Mouse (Mus musculus) neural tube, embryonic 11.5 days (tissue): ENCODE measurements around the gene Hist2h3c2. TPM values are rescaled to one million over a fixed set of nuclear protein-coding genes. Genes with fewer than 3 reads are reported as not detected.

ENCODE experiments used
- ATAC-seq: fragments of 200-750 bp; cut with Nextera tagmentation; 2 replicates; pipeline ENCODE4 v1.8.0; 2017; ENCODE audit warnings: moderate number of reproducible peaks, mild to moderate bottlenecking, moderate TSS enrichment, moderate library complexity; ENCODE audit not compliant: insufficient read depth, low FRiP score, low TSS enrichment
- DNase-seq: peaks from one replicate; pipeline ENCODE4 v3.0.0-alpha.2; 2015; ENCODE audit warnings: low spot score
- H3K27ac ChIP-seq: fragments of 300-500 bp; sonication (generic); 2 replicates; pipeline ENCODE4 v1.5.1; 2014; ENCODE audit warnings: low read depth, mild to moderate bottlenecking, low read length
- H3K27me3 ChIP-seq: fragments of 300-500 bp; sonication (generic); 2 replicates; pipeline ENCODE4 v1.6.1; 2014; ENCODE audit warnings: mild to moderate bottlenecking, low read length, mixed read lengths; ENCODE audit not compliant: control insufficient read depth, insufficient read depth
- H3K36me3 ChIP-seq: fragments of 300-500 bp; sonication (generic); 2 replicates; pipeline ENCODE4 v1.6.1; 2014; ENCODE audit warnings: mild to moderate bottlenecking, low read length, moderate library complexity, mixed read lengths; ENCODE audit not compliant: control insufficient read depth, insufficient read depth
- H3K4me1 ChIP-seq: fragments of 300-500 bp; sonication (generic); 2 replicates; pipeline ENCODE4 v1.6.1; 2014; ENCODE audit warnings: low read length, mixed read lengths; ENCODE audit not compliant: control insufficient read depth, insufficient read depth
- H3K4me2 ChIP-seq: fragments of 300-500 bp; sonication (generic); 2 replicates; pipeline ENCODE4 v1.6.1; 2014; ENCODE audit warnings: low read depth, mild to moderate bottlenecking, moderate library complexity
- H3K4me3 ChIP-seq: fragments of 300-500 bp; sonication (generic); 2 replicates; pipeline ENCODE4 v1.5.1; 2014; ENCODE audit warnings: low read depth, low read length
- H3K9ac ChIP-seq: fragments of 300-500 bp; sonication (generic); 2 replicates; pipeline ENCODE4 v1.6.1; 2014; ENCODE audit warnings: mild to moderate bottlenecking, low read length
- H3K9me3 ChIP-seq: fragments of 300-500 bp; sonication (generic); 2 replicates; pipeline ENCODE4 v1.6.1; 2016; ENCODE audit warnings: low read length; ENCODE audit not compliant: control insufficient read depth
- WGBS: fragments of 180-500 bp; shearing (Covaris S2); extraction: QIAGEN DNeasy Blood & Tissue Kit; methylation state at CpG from one replicate; pipeline ENCODE4 v1.1.7; 2014; 5-methylcytosine and 5-hydroxymethylcytosine counted together
- polyA plus RNA-seq: library from polyadenylated mRNA; unstranded; fragments of >200 nt; fragmentation: Nextera tagmentation; extraction: Ambion mirVana; gene quantifications from 2 replicates; pipeline ENCODE4 v1.2.1, GENCODE M21; 2014

Hist2h3c2 gene
- polyA plus RNA-seq, 1 experiment from 2014 or later: 6.7 TPM

DNA sequence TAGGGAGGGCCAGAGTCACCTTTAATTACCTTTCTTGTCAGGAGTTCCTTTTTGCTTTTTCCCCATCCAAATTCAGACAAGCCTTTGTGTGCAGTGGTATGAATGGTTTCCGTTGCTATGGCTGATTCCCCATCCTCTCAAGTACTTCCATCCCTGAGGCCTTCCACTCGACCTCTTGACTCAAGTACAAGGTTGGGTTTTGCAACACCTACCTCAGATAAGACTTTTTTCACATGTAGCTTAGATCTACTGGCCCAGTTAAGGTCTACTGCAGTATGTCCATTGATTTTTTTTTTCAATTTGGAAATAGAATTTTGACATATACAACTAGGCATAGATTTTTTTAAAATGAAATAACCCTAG lies 7.2 kb downstream of the Hist2h3c2 start:
- H3K4me1 ChIP-seq: no peaks in the 10 kb centered on the region
- 76% methylated on average over 2 of the region's 2 CpGs for WGBS

DNA sequence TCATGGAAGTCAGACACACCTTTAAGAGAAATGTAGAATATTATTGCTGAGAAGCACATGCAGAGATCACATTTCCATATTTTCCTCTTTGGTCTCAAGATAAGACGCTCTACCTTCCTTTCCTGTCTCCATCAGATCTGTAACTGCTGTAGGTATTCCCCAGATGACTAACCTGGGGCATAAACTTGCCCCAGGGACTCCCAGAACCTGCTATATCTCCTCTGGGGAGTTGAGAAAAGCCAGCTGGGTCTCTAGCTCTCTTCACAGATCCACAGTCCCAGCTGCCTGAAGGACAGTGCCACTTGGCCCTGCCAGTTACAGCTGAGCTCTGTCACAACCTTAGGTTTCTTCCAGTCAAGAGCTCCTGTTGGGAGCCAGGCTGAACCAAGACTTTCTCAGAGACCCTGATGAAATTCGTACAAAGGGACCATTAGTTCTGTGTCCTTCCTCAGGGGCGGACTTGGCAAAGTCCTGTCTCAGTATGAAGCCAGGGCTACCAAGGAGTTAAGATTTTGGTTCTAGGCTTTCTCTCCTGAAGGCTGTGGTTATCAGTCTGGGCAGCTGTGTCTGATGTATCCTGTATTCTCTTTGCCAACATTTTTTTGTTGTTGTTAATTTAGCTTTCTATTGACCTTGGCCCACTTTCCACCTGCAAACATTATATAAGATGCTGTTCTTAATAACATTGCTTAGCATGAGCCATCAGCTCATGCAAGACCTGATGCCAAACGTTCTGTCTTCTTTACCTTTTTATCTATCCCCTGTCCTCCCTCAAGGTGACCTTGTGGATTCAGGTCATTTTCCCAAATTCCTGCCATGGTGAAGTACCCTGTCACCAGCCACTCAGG lies 7.8 kb downstream of the Hist2h3c2 start:
- ATAC-seq: no peak

More for the DNA sequence above, 7.2 kb downstream of the Hist2h3c2 start:
- DNase-seq: no peak
- Histone ChIP-seq H3K4me2 (no peak overlapping the region), H3K36me3 (no peaks in the 10 kb centered on the region), H3K9ac (no peak overlapping the region), H3K27me3 (no peaks in the 10 kb centered on the region), H3K4me3 (no peak overlapping the region), H3K27ac (no peak overlapping the region), H3K9me3 (no peaks in the 10 kb centered on the region)
- no peak for ATAC-seq

DNA sequence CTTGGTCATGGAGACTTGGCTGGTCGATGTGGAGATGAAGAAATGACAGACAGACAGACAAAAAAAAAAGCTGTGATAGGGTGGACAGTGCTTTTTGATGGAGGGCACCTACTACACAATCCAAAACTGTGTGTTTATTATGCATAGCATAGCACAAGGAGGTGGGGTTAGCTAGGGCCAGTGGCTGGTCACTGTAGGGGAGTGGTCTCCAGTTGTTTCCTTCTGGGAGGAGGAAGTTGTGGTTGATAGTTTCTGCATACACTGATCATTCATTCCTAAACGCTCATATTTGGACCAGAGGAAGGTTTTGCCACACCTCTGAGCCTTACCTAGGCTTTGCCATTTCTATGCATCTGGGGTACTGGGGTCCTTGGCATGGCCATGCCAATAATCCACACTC lies 8.5 kb downstream of the Hist2h3c2 start:
- Histone ChIP-seq H3K4me1 (no peaks in the 10 kb centered on the region), H3K9ac (no peak overlapping the region), H3K27ac (no peak overlapping the region), H3K36me3 (no peaks in the 10 kb centered on the region), H3K4me3 (no peak overlapping the region), H3K9me3 (no peaks in the 10 kb centered on the region), H3K4me2 (no peak overlapping the region), H3K27me3 (no peaks in the 10 kb centered on the region)
- WGBS: 80% methylated on average over 2 of the region's 2 CpGs
- ATAC-seq (no peak), DNase-seq (no peak)

More for the DNA sequence above, 7.8 kb downstream of the Hist2h3c2 start:
- Histone ChIP-seq H3K4me2 (no peak overlapping the region), H3K27me3 (no peaks in the 10 kb centered on the region), H3K9me3 (no peaks in the 10 kb centered on the region), H3K27ac (no peak overlapping the region), H3K4me3 (no peak overlapping the region), H3K9ac (no peak overlapping the region), H3K4me1 (no peaks in the 10 kb centered on the region), H3K36me3 (no peaks in the 10 kb centered on the region)
- 77% methylated on average over 4 of the region's 4 CpGs for WGBS
- no peak for DNase-seq

DNA sequence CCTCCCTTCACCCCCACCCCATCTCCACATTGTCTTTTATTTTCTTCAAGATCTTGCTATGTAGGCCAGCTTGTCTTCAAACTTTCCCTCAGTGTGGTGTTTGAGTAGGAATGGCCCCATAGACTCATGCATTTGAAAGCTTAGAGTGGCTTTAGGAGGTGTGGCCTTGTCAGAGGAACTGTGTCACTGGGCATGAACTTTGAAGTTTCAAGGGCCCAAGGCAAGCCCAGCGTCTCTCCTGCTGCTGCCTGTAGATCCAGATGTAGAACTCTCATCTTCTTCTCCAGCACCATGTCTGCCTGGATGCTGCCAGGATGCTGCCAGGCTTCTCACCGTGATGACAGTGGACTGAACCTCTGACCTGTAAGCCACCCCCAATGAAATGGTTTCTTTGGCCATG lies 10.1 kb downstream of the Hist2h3c2 start:
- H3K27ac ChIP-seq: no peak overlapping the region
- no peak overlapping the region for H3K9ac ChIP-seq
- WGBS: 77% methylated on average over 2 of the region's 2 CpGs
- no peaks in the 10 kb centered on the region for H3K36me3 ChIP-seq
- H3K27me3 ChIP-seq: no peaks in the 10 kb centered on the region
- no peak overlapping the region for H3K4me3 ChIP-seq
- H3K4me2 ChIP-seq: no peak overlapping the region
- H3K4me1 ChIP-seq: no peaks in the 10 kb centered on the region
- no peaks in the 10 kb centered on the region for H3K9me3 ChIP-seq
- ATAC-seq (no peak), DNase-seq (no peak)

DNA sequence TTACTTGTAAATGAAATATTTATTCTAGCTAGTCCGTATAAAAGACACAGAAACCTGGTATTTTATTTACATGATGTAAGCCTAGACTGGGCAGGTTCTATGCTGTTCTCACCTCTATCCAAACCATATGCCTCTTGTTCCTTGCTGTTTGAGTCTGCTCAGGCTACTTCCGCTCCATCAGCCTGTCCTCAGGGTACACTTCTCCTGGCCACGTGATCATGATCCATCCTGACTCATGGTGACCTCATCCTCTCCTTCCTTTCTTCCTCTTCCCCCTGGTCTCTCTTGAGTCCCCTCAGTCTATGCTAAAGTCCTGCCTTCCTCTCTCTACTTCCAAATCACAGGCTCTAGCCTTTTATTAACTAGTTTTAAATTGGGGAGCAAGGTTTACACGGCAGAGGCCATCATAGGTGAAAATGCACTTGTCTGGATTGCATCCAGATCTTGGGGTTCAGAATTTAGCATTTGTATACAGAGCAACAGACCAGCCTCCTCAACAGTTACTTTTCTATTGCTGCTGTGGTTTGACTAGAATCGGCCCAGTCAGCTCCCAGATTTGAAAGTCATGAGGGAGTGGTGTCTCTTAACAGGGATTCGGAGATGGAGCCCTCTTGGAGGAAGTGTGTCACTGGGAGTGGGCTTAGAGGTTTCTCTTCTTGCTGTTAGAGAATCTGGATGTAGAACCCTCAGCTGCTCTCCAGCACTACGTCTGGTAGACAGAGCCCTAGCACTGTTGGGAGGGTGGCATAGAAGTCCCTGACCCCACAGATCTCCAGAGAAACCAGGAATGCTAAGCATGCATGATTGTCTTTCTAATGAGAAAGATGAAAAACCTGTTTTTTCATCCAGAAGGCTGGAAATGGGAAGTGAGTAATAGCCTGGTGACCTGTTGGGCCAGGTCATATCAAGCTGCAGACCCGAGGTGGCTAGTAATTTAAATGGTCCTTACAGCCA lies 12.0 kb downstream of the Hist2h3c2 start:
- Histone ChIP-seq H3K9ac (no peak overlapping the region), H3K27me3 (no peaks in the 10 kb centered on the region), H3K4me2 (no peak overlapping the region), H3K36me3 (no peaks in the 10 kb centered on the region), H3K27ac (no peak overlapping the region), H3K4me3 (no peak overlapping the region), H3K4me1 (peaks cover 11% of the 10 kb centered on the region), H3K9me3 (no peaks in the 10 kb centered on the region)
- ATAC-seq (no peak), DNase-seq (no peak)
- 74% methylated on average over 8 of the region's 8 CpGs for WGBS

DNA sequence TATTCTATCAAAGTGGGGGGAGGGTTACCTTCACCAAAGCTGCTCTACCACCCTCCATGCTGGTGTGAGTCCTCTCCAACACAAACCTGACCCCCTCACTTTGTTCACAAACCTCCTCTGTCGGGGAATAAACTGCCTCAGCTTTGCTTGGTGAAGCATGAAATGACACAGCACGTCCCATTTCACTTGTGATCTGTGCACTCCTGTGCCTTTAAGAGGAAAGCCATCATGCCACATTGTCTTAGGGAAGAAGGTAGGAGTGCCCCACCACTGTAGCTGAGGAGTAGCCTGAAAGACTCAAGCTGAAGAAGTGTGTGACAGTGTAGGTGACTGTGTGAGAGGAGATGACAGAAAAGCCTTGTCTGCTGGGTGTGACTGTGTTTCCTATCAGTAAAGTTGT lies 13.5 kb downstream of the Hist2h3c2 start:
- Histone ChIP-seq H3K4me1 (peaks cover 18% of the 10 kb centered on the region), H3K27ac (no peak overlapping the region), H3K4me3 (no peak overlapping the region; the same call in 1 of the 2 replicates), H3K4me2 (0 out of 2 replicates have a peak overlapping the region, but pooled peaks have one; percentile 2), H3K36me3 (no peaks in the 10 kb centered on the region), H3K27me3 (no peaks in the 10 kb centered on the region), H3K9ac (no peak overlapping the region), H3K9me3 (no peaks in the 10 kb centered on the region)
- WGBS: 31% methylated on average over 2 of the region's 2 CpGs
- DNase-seq: no peak
- no peak for ATAC-seq

DNA sequence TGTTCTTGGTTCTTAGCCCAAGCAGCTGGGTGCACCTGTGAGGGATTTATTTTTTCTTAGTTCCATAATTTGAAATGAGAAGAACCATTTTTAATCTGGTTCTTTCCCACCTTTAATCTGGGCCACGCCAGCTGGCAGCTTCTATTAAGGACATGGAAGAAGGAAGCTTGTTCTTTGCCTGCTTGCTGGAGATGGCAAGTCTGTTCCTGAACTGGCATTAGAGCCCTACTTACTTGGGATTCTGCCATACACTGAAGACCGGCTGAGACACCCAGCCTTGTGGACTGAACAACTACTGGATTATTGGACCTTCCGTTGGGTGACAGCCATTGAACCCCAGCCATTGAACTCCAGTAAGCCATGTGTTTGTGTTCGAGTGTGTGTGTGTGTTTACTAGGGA lies 16.2 kb downstream of the Hist2h3c2 start:
- WGBS: 95% methylated on average over 4 of the region's 4 CpGs
- Histone ChIP-seq H3K4me2 (peak overlapping the region; percentile 14; the same call in 1 of the 2 replicates), H3K27ac (no peak overlapping the region)

DNA sequence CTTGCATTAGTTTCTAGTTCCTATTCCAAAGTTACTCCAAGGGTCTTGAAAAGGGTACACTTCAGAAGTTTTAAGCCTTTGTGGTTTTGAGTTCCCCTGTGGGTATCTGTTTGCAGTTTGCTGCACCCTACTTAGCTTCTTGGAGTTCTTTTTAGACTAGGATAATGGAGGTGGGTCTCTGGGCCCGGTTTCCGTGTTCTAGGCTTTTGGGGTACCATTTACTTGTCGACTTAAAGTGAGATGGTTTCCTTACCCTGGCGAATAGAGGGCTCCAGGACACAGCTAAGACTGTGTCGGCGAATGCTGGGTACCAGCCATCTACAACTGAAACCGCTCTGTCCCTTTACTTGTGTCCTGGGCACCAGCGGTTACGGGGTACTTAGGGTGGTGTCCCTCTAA lies 17.3 kb downstream of the Hist2h3c2 start:
- peaks cover 20% of the 10 kb centered on the region for H3K4me1 ChIP-seq
- WGBS: 26% methylated on average over 9 of the region's 9 CpGs
- DNase-seq: no peak

More for the DNA sequence above, 16.2 kb downstream of the Hist2h3c2 start:
- ATAC-seq (no peak), DNase-seq (no peak)
- Histone ChIP-seq H3K4me3 (no peak overlapping the region), H3K36me3 (no peaks in the 10 kb centered on the region), H3K4me1 (peaks cover 20% of the 10 kb centered on the region), H3K9ac (no peak overlapping the region), H3K9me3 (no peaks in the 10 kb centered on the region), H3K27me3 (no peaks in the 10 kb centered on the region)

More for the DNA sequence above, 17.3 kb downstream of the Hist2h3c2 start:
- Histone ChIP-seq H3K9me3 (no peaks in the 10 kb centered on the region), H3K4me2 (peak overlapping the region; percentile 61), H3K4me3 (peak overlapping the region; percentile 47), H3K27me3 (no peaks in the 10 kb centered on the region), H3K36me3 (no peaks in the 10 kb centered on the region), H3K9ac (peak overlapping the region; percentile 71), H3K27ac (peak overlapping the region; percentile 97)
- ATAC-seq: no peak
